Mouse (Mus musculus) forebrain, embryonic 14.5 days (tissue): Measurements from ENCODE around the gene Gm21761. TPM values are rescaled to one million over a fixed set of nuclear protein-coding genes. Genes with fewer than 3 reads are reported as not detected.
A peak's percentile ranks its signal among the peaks of the same experiment; 100 is the strongest.
"Not testable (repeated sequence)": the region's sequence is repeated elsewhere in the genome, so short reads cannot be mapped to it uniquely, and the experiment has no call there.

Source experiments
- ATAC-seq: fragments of 200-750 bp; cut with Nextera tagmentation; 2 replicates; pipeline ENCODE4 v1.8.0; 2017; ENCODE audit warnings: mild to moderate bottlenecking, moderate library complexity
- DNase-seq: peaks from one replicate; pipeline ENCODE4 v3.0.0-alpha.2; 2015; ENCODE audit warnings: low spot score
- H3K27ac ChIP-seq: fragments of 300-500 bp; sonication (generic); 2 replicates; pipeline ENCODE4 v1.5.1; 2014; ENCODE audit warnings: low read depth, mild to moderate bottlenecking, control low read depth, low read length, moderate library complexity
- H3K27me3 ChIP-seq: fragments of 300-500 bp; sonication (generic); replicated peaks from 2 replicates; pipeline ENCODE4 v1.6.1; 2014; ENCODE audit warnings: low read length, control low read depth, mixed read lengths; ENCODE audit not compliant: control insufficient read depth, insufficient read depth
- H3K36me3 ChIP-seq: fragments of 300-500 bp; sonication (generic); 2 replicates; pipeline ENCODE4 v1.6.1; 2014; ENCODE audit warnings: low read length, control low read depth; ENCODE audit not compliant: control insufficient read depth, insufficient read depth
- H3K4me1 ChIP-seq: fragments of 300-500 bp; sonication (generic); 2 replicates; pipeline ENCODE4 v1.6.1; 2014; ENCODE audit warnings: antibody characterized with exemption, low read length, control low read depth; ENCODE audit not compliant: control insufficient read depth, insufficient read depth
- H3K4me2 ChIP-seq: fragments of 300-500 bp; sonication (generic); 2 replicates; pipeline ENCODE4 v1.6.1; 2014; ENCODE audit warnings: mild to moderate bottlenecking, control low read depth, low read length
- H3K4me3 ChIP-seq: fragments of 300-500 bp; sonication (generic); 2 replicates; pipeline ENCODE4 v1.5.1; 2014; ENCODE audit warnings: low read depth, low read length, control low read depth
- H3K9ac ChIP-seq: fragments of 300-500 bp; sonication (generic); 2 replicates; pipeline ENCODE4 v1.6.1; 2014; ENCODE audit warnings: mild to moderate bottlenecking, low read length, control low read depth, moderate library complexity
- H3K9me3 ChIP-seq: fragments of 300-500 bp; sonication (generic); replicated peaks from 2 replicates; pipeline ENCODE4 v1.6.1; 2016; ENCODE audit warnings: low read length, control low read depth, mixed read lengths; ENCODE audit not compliant: control insufficient read depth
- WGBS: fragments of 180-500 bp; shearing (Covaris S2); extraction: QIAGEN DNeasy Blood & Tissue Kit; methylation state at CpG from one replicate; pipeline ENCODE4 v1.1.7; 2014; 5-methylcytosine and 5-hydroxymethylcytosine counted together
- polyA plus RNA-seq: library from polyadenylated mRNA; unstranded; fragments of >200 nt; fragmentation: Nextera tagmentation; extraction: Ambion mirVana; gene quantifications from 2 replicates; pipeline ENCODE4 v1.2.1, GENCODE M21; 2014

The Gm21761 gene
- not detected in 2 replicates for polyA plus RNA-seq

- DNase-seq, H3K4me1 ChIP-seq, H3K27ac ChIP-seq, H3K36me3 ChIP-seq, ATAC-seq, H3K9ac ChIP-seq, H3K4me3 ChIP-seq, H3K27me3 ChIP-seq, H3K4me2 ChIP-seq, H3K9me3 ChIP-seq: not testable (repeated sequence)
- no CpG with 5 or more reads among the region's 5 CpGs for WGBS
Measured at GRCm38 (mm10) chr13:119929172-119929571, at the start of gene Gm21761. Gene Gm21761, minus strand, starts transcription at chr13:119929272.

- H3K4me3 ChIP-seq, H3K27ac ChIP-seq, H3K9ac ChIP-seq, ATAC-seq, H3K36me3 ChIP-seq, H3K27me3 ChIP-seq, H3K4me2 ChIP-seq, DNase-seq, H3K9me3 ChIP-seq, H3K4me1 ChIP-seq: not testable (repeated sequence)
- no CpG with 5 or more reads among the region's 13 CpGs for WGBS
Measured at GRCm38 (mm10) chr13:119969163-119969562, 40.1 kb upstream of the Gm21761 start.

- no CpG with 5 or more reads among the region's 14 CpGs for WGBS
Measured at GRCm38 (mm10) chr13:119968193-119968592, 39.1 kb upstream of the Gm21761 start.

GRCm38 (mm10) chr13:119965968-119966367, 36.9 kb upstream of the Gm21761 start:
- H3K27ac ChIP-seq, H3K4me3 ChIP-seq, H3K4me1 ChIP-seq, H3K4me2 ChIP-seq, H3K9ac ChIP-seq, H3K9me3 ChIP-seq, H3K27me3 ChIP-seq, H3K36me3 ChIP-seq: not testable (repeated sequence)
- ATAC-seq (peak; percentile 42), DNase-seq (peak; percentile 0)
- 0% methylated on average over 20 of the region's 22 CpGs for WGBS

More at GRCm38 (mm10) chr13:119968193-119968592, 39.1 kb upstream of the Gm21761 start:
- not testable (repeated sequence) for DNase-seq, H3K4me1 ChIP-seq, H3K4me2 ChIP-seq, ATAC-seq, H3K9ac ChIP-seq, H3K27me3 ChIP-seq, H3K27ac ChIP-seq, H3K4me3 ChIP-seq, H3K36me3 ChIP-seq, H3K9me3 ChIP-seq

- H3K4me1 ChIP-seq, H3K9me3 ChIP-seq, H3K9ac ChIP-seq, H3K36me3 ChIP-seq, DNase-seq, H3K4me2 ChIP-seq, H3K4me3 ChIP-seq, H3K27ac ChIP-seq, H3K27me3 ChIP-seq: not testable (repeated sequence)
- WGBS: 0% methylated on average over 14 of the region's 34 CpGs
- peak; percentile 82 for ATAC-seq
Measured at GRCm38 (mm10) chr13:119965302-119965952, 36.4 kb upstream of the Gm21761 start.

- not testable (repeated sequence) for ATAC-seq
- WGBS: no CpG with 5 or more reads among the region's 5 CpGs
Measured at GRCm38 (mm10) chr13:119962856-119963255, 33.8 kb upstream of the Gm21761 start.

GRCm38 (mm10) chr13:119955567-119955966, 26.5 kb upstream of the Gm21761 start:
- DNase-seq, H3K9ac ChIP-seq, H3K27ac ChIP-seq, H3K27me3 ChIP-seq, H3K4me3 ChIP-seq, H3K4me1 ChIP-seq, H3K4me2 ChIP-seq, H3K36me3 ChIP-seq, ATAC-seq, H3K9me3 ChIP-seq: not testable (repeated sequence)
- no CpG with 5 or more reads among the region's 5 CpGs for WGBS

More at GRCm38 (mm10) chr13:119962856-119963255, 33.8 kb upstream of the Gm21761 start:
- H3K36me3 ChIP-seq, DNase-seq, H3K27me3 ChIP-seq, H3K4me1 ChIP-seq, H3K4me2 ChIP-seq, H3K27ac ChIP-seq, H3K9me3 ChIP-seq, H3K4me3 ChIP-seq, H3K9ac ChIP-seq: not testable (repeated sequence)

GRCm38 (mm10) chr13:119955089-119955488, 26.0 kb upstream of the Gm21761 start:
- not testable (repeated sequence) for H3K36me3 ChIP-seq, H3K9me3 ChIP-seq, H3K4me3 ChIP-seq, H3K9ac ChIP-seq, H3K27me3 ChIP-seq, DNase-seq, H3K4me1 ChIP-seq, H3K4me2 ChIP-seq, ATAC-seq, H3K27ac ChIP-seq
- 73% methylated on average over 2 of the region's 2 CpGs for WGBS

GRCm38 (mm10) chr13:119950706-119951105, 21.6 kb upstream of the Gm21761 start, which contains the start of gene B020031M17Rik:
Gene B020031M17Rik, minus strand, starts transcription at chr13:119950806.
- WGBS: 85% methylated on average over 3 of the region's 6 CpGs
- H3K9ac ChIP-seq, H3K4me3 ChIP-seq, DNase-seq, ATAC-seq, H3K27me3 ChIP-seq, H3K4me2 ChIP-seq, H3K9me3 ChIP-seq, H3K4me1 ChIP-seq, H3K36me3 ChIP-seq, H3K27ac ChIP-seq: not testable (repeated sequence)
